Mouse (Mus musculus) megakaryocyte-erythroid progenitor cell, adult 5 weeks (primary cell): ENCODE measurements around the gene Olfr66. TPM values are rescaled to one million over a fixed set of nuclear protein-coding genes. Genes with fewer than 3 reads are reported as not detected.

Experiments
- polyA plus RNA-seq: library from polyadenylated mRNA; stranded (reverse); fragments of >175 nt; gene quantifications from 2 replicates; pipeline ENCODE4 v1.2.3, GENCODE M21; 2012

The Olfr66 gene
- polyA plus RNA-seq: not detected in 2 replicates

GRCm38 (mm10) chr7:103886152-103886551 is at the start of gene Olfr66:
Gene Olfr66 (minus strand): TSS chr7:103886252.

GRCm38 (mm10) chr7:103934264-103934663 is 48.2 kb upstream of the Olfr66 start, which contains the start of gene Olfr632:
Gene Olfr632 (plus strand): TSS chr7:103934347.

GRCm38 (mm10) chr7:103928525-103928924 is 42.5 kb upstream of the Olfr66 start, which contains the start of gene Olfr631:
Gene Olfr631 (plus strand): TSS chr7:103928825.

GRCm38 (mm10) chr7:103903187-103903586 is 17.1 kb upstream of the Olfr66 start, which contains the start of gene Olfr65:
Gene Olfr65 (plus strand): TSS chr7:103903487.

GRCm38 (mm10) chr7:103894385-103894784 is 8.3 kb upstream of the Olfr66 start, which contains the start of gene Olfr64:
Gene Olfr64 (minus strand): TSS chr7:103894485.

GRCm38 (mm10) chr7:103853090-103853489 is 33.0 kb downstream of the Olfr66 start, which contains the start of gene Hbb-y:
Gene Hbb-y (minus strand): TSS chr7:103853216.

GRCm38 (mm10) chr7:103843034-103843433 is 43.0 kb downstream of the Olfr66 start, which contains the start of gene Hbb-bh1:
Gene Hbb-bh1 (minus strand): TSS chr7:103843164.

GRCm38 (mm10) chr7:103840268-103840667 is 45.8 kb downstream of the Olfr66 start, which contains the start of gene Hbb-bh2:
Gene Hbb-bh2 (minus strand): TSS chr7:103840520.

Other genes starting within 250 kb of the Olfr66 start
- gene Olfr622, start 243.6 kb downstream of the Olfr66 start, polyA plus RNA-seq: not detected in 2 replicates
- not detected in 2 replicates for gene Olfr623, start 222.6 kb downstream of the Olfr66 start, polyA plus RNA-seq
- 0.02 TPM in 1 of 2 replicates, not detected in the other for gene Olfr624, start 215.1 kb downstream of the Olfr66 start, polyA plus RNA-seq
- 0.19 TPM in 1 of 2 replicates, not detected in the other for gene Olfr625-ps1, start 203.5 kb downstream of the Olfr66 start, polyA plus RNA-seq
- gene Olfr243, start 171.6 kb downstream of the Olfr66 start, polyA plus RNA-seq: not detected in 2 replicates
- gene Olfr628, start 155.9 kb downstream of the Olfr66 start, polyA plus RNA-seq: not detected in 2 replicates
- gene Olfr629, start 141.3 kb downstream of the Olfr66 start, polyA plus RNA-seq: not detected in 2 replicates
- gene Olfr630, start 128.9 kb downstream of the Olfr66 start, polyA plus RNA-seq: not detected in 2 replicates
- gene Olfr69, start 114.7 kb downstream of the Olfr66 start, polyA plus RNA-seq: not detected in 2 replicates
- not detected in 2 replicates for gene Olfr68, start 106.6 kb downstream of the Olfr66 start, polyA plus RNA-seq
- not detected in 2 replicates for gene Olfr67, start 94.4 kb downstream of the Olfr66 start, polyA plus RNA-seq
- 65.8 and 124 TPM in 2 replicates for gene Hbb-bt, start 72.3 kb downstream of the Olfr66 start, polyA plus RNA-seq
- 239 and 618 TPM in 2 replicates for gene Hbb-bs, start 58.2 kb downstream of the Olfr66 start, polyA plus RNA-seq
- not detected in 2 replicates for gene Hbb-bh2, start 45.7 kb downstream of the Olfr66 start, polyA plus RNA-seq
- gene Hbb-bh1, start 43.1 kb downstream of the Olfr66 start, polyA plus RNA-seq: not detected in 2 replicates
- gene Hbb-y, start 33.0 kb downstream of the Olfr66 start, polyA plus RNA-seq: not detected in 2 replicates
- gene Olfr64, start 8.2 kb upstream of the Olfr66 start, polyA plus RNA-seq: 0.02 TPM in 1 of 2 replicates, not detected in the other
- gene Olfr65, start 17.2 kb upstream of the Olfr66 start, polyA plus RNA-seq: not detected in 2 replicates
- not detected in 2 replicates for gene Olfr631, start 42.6 kb upstream of the Olfr66 start, polyA plus RNA-seq
- gene Olfr632, start 48.1 kb upstream of the Olfr66 start, polyA plus RNA-seq: not detected in 2 replicates
- not detected in 2 replicates for gene Olfr633, start 58.2 kb upstream of the Olfr66 start, polyA plus RNA-seq
- gene Olfr635, start 84.9 kb upstream of the Olfr66 start, polyA plus RNA-seq: 0.01 TPM in 1 of 2 replicates, not detected in the other
- gene Olfr638, start 112.5 kb upstream of the Olfr66 start, polyA plus RNA-seq: not detected in 2 replicates
- 0.01 TPM in 1 of 2 replicates, not detected in the other for gene Olfr639, start 131.1 kb upstream of the Olfr66 start, polyA plus RNA-seq
- gene Olfr640, start 139.3 kb upstream of the Olfr66 start, polyA plus RNA-seq: not detected in 2 replicates
- gene Olfr641, start 149.2 kb upstream of the Olfr66 start, polyA plus RNA-seq: not detected in 2 replicates
- not detected in 2 replicates for gene Olfr642, start 166.4 kb upstream of the Olfr66 start, polyA plus RNA-seq
- gene 4930516K23Rik, start 175.2 kb upstream of the Olfr66 start, polyA plus RNA-seq: not detected in 2 replicates
- not detected in 2 replicates for gene Olfr644, start 185.6 kb upstream of the Olfr66 start, polyA plus RNA-seq
- gene Olfr645, start 199.2 kb upstream of the Olfr66 start, polyA plus RNA-seq: not detected in 2 replicates
- 0.02 TPM in 1 of 2 replicates, not detected in the other for gene Olfr646, start 218.6 kb upstream of the Olfr66 start, polyA plus RNA-seq
- gene Ubqln5, start 243.6 kb upstream of the Olfr66 start, polyA plus RNA-seq: 0.03 TPM in 1 of 2 replicates, not detected in the other